Mouse (Mus musculus) 416B (cell line): ENCODE measurements around the gene Ccl24.
A peak's percentile ranks its signal among the peaks of the same experiment; 100 is the strongest.

Experiments
- DNase-seq: peaks from one replicate; pipeline ENCODE4 v3.0.0; 2011; ENCODE audit warnings: low read depth

Gene Ccl24

DNA sequence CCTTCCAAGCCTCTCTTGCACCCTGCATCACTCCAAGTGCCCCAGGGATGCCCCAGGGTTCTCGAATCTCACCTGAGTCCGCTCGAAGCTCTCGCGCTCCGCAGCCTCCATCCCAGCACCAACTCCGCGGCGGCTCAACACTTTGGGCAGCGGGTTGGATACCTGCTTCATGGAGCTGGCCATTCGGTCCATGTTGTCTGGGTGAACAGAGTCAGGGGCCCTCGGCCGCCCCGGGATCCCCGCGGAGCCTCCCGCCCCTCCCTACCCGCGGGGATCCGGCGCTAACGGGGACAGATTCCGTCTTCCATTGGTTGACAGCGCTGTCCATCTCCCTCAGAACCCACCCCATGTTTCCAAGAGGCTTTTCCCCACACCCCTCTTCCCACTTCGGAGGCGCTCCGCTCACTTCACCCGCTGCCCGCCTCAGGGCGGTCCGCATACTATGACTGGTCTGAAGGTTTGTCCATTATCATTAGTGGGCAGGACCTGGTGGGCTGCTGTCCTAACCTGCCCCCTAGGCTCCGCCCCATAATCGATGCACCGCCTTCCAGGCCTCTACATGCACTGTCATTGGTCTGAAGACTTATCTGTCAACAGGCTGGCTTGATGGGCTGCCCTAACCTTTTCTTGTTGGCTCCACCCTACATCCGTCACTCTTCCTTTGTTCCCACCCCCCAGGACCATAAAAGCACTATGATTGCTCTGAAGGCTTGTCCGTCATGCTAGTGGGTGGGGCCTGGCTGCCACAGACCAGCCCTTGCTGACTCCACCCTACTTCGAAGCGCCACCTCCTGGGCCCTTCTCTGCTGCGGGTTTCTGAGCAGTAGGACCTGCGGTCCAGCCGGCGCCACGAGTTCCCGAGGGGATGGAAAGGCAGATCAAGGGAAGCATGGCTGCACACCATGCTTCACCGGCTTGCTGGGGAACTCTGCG lies 27.7 kb downstream of the Ccl24 start, which contains the start of gene Hip1:
TSS of gene Hip1 (minus strand) at position 256 of the 933 bp plus-strand sequence.
- DNase-seq = peak; percentile 100

DNA sequence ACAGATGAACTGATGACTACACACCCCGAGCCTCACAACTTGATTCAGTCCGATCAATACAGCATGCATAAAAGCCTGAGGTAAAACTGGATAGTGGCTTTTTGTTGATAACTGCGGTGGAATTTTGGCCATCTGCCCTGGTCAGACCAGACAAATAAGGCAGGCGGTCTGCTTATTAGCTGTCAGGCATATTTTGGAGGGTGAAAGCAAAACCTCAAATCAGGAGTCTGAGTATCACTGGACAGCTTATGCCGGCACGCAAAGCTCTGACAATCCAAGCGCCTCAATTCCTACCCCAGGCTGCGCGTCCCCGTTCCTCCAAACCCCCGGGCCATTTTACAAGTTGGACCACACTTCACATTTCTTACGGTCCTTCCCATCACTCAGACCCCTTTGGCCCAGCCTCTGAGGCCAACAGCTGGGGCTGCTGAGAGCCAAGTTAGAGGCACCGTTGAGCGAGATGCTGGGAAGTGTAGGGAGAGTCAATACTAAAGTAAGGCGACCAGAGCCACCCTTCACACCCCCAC lies 28.8 kb downstream of the Ccl24 start:
- peak; percentile 56 for DNase-seq

DNA sequence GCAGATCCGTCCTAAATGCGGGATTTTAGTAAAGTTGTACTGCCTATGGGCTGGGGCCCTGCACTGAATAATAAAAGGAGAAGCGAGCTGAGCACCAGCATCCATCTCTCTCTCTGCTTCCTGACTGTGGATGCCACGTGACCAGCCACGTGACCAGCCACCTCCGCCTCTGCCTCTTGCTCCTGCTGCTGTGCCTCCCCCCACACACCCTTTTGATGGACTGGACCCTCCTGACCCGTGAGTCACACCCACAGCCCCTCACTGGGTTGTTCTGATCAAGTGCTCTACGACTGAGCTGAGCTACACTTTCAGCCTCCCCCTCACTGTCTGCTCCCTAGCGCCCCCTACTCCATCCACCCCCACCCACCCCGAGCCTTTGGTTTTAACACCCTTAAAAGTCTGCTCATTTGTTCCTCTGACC lies 35.0 kb downstream of the Ccl24 start:
- DNase-seq = peak; percentile 96

DNA sequence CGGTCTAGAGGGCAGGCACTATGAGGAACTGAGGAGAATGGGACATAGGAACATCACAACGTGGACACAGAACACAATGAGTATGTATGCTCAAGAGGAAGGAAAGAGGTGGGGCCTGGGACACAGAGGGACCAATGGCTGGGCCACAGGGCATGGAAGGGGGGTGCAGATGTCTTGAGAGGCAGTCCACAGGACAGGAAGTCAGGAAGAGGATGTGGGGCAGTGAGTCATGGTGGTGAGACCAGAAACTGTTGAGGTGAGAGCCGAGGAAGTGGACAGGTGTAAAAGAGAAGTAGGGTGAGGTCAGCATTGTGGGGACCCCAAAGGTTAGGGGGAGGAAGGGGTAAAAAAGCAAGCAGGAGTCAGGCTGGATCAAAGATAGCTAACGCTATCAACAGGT lies 35.5 kb downstream of the Ccl24 start:
- peak; percentile 99 for DNase-seq

DNA sequence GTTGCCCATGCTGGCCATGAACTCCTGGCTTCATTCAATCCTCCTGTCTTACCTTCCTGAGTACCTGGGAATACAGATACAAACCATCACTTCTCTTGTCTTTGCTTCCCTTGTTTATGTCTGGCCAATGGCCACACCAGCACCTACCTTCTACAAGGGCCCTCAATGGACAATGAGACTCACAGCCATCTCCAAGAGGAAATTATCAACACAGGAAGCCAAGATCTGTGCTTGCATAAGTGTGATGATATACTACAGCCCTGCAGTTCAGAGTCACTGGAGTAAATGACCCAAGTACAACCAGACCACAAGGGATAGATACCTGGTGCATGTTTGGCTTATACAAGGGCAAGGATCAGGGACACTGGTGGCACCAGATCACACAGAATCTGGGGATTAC lies 37.0 kb downstream of the Ccl24 start:
- DNase-seq = peak; percentile 53

DNA sequence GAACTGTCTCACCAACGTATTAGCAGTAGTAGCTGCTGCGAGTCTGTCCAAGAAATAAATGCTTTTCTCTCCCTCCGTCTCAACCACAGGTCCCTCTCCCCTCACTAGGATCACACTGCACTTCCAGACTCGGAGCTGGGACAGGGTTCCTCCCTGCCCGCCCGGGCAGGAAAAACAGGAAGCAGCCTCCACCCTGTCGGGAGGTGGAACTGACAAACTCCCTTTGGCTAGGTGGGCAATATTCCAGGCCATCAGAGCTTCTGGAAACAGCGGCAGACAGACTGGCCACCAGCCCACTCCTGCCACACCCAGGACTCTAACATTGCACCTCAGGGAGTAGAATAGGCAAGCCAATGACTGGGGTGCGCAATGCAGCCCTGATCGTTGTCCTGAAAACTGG lies 39.4 kb downstream of the Ccl24 start:
- DNase-seq = no peak

DNA sequence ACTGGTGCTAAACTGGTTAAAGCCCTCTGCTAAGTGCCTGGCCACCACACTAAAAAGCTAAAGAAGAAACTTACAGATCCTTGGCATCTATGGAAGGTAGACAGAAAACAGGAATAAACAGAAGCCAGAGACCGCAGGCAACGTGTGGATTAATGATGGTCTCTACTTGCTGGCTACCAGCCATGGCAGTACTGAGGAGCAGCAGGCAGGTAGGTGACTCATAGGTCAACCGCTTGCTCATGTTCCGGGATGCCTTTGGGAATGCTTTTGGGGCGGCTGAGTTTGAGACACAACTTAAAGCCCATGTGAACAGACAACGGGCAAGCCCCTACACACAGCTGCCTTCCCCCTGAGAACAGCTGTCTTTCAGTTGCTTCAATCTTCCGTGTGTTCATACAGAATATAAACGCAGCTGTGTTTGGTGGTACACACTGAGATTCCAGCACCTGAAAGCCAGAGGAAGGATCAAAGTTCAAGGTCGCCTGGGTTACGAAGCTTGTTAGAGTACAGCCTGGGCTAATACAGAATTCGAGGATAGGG lies 41.5 kb downstream of the Ccl24 start:
- no peak for DNase-seq

DNA sequence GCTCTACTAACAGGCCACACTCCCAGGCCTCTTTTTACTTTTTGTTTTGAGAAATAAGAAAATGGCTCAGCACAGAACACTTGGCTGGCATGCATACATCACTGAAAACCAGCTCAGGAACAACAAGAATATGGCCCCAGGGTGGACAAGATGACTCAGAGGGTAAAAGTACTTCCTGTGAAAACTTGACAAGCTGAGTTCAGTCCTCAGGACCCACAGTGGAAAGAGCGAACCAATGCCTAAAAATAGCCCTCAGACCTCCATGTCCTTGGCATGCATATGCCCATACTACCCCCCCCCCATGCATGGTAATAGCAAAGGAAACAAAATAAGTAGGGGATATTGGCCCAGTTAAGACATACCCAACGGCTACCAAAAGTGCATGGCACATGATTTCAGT lies 42.9 kb downstream of the Ccl24 start:
- DNase-seq = peak; percentile 71

DNA sequence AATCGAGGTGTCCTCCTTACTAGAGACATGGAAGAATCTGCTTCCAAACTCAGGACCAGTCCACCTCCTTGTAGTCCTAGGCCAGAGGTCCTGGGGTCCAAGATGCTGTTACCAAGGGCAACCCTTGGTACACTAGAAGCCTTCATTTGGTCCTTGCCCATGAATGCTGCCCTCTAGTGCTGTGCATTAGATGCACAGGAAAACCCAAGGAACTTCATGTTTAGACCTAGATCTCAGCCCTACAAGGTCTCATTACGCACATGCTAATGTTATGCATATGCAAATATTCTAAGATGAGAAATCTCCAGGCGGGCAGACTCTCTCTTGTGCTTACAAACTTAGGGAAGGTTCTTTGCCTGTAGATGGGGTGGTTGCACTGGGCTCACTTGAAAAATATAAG lies 43.5 kb downstream of the Ccl24 start:
- DNase-seq = peak; percentile 37

DNA sequence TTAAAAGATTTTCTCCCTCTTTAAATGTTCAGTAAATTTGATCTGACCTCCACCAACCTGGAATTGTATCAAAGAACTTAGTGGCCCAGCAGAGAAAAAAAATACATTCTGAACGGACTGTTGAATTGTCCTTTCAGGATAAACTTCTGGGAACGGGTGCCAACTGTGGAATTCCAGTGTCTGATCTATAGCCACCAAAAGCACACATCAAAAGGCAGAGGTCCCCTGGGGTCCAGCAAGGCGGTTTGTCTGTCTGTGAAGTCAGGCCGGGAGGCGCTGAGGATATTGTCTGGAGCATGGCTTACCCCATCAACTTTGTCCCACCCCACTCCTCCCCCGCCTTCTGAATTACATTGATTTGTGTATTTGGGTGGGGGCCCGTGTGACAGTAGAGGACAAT lies 44.9 kb downstream of the Ccl24 start:
- DNase-seq = no peak

DNA sequence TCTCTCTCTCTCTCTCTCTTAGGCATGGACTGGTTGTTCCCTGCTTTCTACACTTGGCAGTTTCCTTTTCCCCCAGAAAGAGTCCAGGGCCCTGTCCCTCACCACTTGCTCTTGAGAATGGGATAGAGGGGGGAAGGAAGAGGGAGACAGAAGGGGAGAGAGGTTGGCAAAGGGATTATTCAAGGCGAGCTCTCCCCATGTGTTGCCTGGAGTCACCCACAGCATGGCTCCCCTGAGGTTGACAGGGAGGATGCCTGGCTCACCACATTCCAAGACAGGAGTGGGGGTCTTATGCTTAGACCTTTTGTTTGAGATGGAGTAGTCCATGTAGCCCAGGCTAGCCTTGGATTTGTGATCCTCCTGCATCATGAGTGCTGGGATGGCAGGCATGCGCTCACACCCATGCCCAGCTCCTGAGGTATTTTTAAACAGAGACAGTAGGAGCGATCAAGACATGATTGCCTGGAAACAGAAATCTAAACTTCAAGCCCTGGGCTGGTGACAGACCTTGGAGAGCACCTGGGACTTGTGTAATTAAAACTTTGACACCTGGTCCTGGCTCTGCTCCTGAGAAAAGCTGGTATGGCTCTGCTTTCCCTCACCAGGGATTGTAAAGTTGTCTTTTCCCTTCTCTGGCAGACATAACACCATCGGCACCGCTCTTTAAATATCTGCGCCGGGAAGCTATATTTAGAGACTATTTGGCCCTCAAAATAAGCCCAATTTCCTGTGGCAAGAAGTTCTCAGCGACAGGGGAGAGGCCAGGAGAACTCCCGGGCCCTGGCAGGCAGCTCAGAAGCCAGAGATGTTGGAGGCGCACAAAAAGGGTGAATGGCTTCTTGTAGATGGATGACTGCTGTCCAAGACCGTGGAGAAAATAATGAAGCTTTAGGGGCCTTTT lies 47.9 kb downstream of the Ccl24 start:
- no peak for DNase-seq

DNA sequence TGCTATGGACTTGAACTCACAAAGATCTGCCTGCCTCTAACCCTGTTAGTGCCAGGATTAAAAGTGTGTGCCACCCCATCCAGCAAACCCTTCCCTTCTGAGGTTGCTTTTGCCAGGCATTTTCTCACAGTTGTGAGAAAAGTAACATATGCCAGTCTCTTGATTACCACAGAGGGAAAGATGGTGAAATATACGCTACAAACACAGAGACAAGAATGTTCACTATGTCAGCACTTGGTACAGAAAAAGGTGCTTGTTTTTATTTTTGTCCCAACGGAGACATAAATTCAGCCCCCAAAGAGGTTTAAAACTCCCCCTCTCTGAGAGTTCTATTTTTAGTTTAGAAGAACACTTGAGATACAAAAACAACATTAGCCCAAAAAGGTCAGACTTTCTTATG lies 48.8 kb downstream of the Ccl24 start:
- no peak for DNase-seq

DNA sequence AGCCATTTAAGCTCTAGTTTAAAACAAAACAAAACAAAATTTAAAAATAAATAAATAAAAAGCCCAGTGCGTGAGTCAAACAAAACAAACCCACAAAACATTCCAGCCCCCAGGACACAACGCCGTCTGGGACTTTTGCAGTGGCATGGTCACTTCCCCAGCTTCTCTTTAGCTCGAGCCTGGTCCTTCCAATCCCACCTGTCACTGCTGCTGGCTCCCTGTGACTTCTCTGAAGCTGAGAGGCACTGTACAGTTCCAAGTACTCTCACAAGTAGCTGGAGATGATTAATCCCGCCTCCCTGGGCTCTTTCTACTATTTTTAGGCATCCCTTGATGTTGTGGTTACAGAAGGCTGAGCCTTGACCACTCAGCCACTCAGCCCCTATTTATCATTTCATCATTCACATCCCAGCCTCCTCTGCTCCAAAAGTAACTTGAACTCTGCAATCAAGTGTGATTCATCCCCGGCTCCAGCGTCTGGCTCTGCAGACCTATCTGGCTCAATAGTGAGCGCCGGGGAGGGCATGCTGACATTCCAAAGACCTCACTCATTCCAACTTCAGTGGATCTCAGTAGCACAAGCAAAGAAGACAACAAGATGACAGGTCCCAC lies 50.6 kb downstream of the Ccl24 start:
- DNase-seq = peak; percentile 79
